Mouse (Mus musculus) MEL (cell line): ENCODE results near the gene Clec12a. TPM values are rescaled to one million over a fixed set of nuclear protein-coding genes. Genes with fewer than 3 reads are reported as not detected.

Experiments used
- DNase-seq: peaks from one replicate; pipeline ENCODE4 v3.0.0; 2011; ENCODE audit warnings: low read depth, low spot score
- H3K27ac ChIP-seq: 2 replicates; pipeline ENCODE4 v1.5.1; 2012; ENCODE audit warnings: low read depth, mild to moderate bottlenecking, control low read depth, low read length, moderate library complexity; ENCODE audit not compliant: control insufficient read depth
- H3K27me3 ChIP-seq, 2 experiments: fragments of 150-350 bp in 1 of 2; sonication (generic) in 1 of 2; 2 replicates each; pipeline ENCODE4 v1.6.1; 2012; ENCODE audit warnings: low read length in 2 of 2, mild to moderate bottlenecking in 2 of 2, improper control_type of control experiment in 1 of 2, moderate library complexity in 1 of 2; ENCODE audit not compliant: insufficient read depth in 2 of 2, control insufficient read depth in 1 of 2
- H3K36me3 ChIP-seq, 2 experiments: 2 replicates each; pipeline ENCODE4 v1.6.1; 2012 to 2014; ENCODE audit warnings: low read length in 2 of 2, improper control_type of control experiment in 1 of 2, inconsistent platforms in 1 of 2, mild to moderate bottlenecking in 1 of 2; ENCODE audit not compliant: insufficient read depth in 2 of 2, control insufficient read depth in 1 of 2
- H3K4me1 ChIP-seq, 2 experiments: fragments of 150-350 bp in 1 of 2; sonication (generic) in 1 of 2; 2 replicates each; pipeline ENCODE4 v1.6.1; 2012; ENCODE audit warnings: low read length in 2 of 2, improper control_type of control experiment in 1 of 2, mild to moderate bottlenecking in 1 of 2; ENCODE audit not compliant: insufficient read depth in 2 of 2, control insufficient read depth in 1 of 2
- H3K4me3 ChIP-seq, 2 experiments: fragments of 150-350 bp in 1 of 2; sonication (generic) in 1 of 2; 2 replicates each; pipeline ENCODE4 v1.5.1; 2012; ENCODE audit warnings: low read depth in 2 of 2, low read length in 2 of 2, mild to moderate bottlenecking in 2 of 2, moderate library complexity in 2 of 2, control low read depth in 1 of 2, improper control_type of control experiment in 1 of 2; ENCODE audit not compliant: control insufficient read depth in 1 of 2, insufficient read depth in 1 of 2
- H3K79me2 ChIP-seq: 2 replicates; pipeline ENCODE4 v1.6.1; 2012; ENCODE audit warnings: mild to moderate bottlenecking, low read length, moderate library complexity; ENCODE audit not compliant: control insufficient read depth, poor library complexity, insufficient read depth
- H3K9ac ChIP-seq: 2 replicates; pipeline ENCODE4 v1.6.1; 2012; ENCODE audit warnings: low read depth, mild to moderate bottlenecking, control low read depth, low read length, moderate library complexity; ENCODE audit not compliant: control insufficient read depth, poor library complexity, severe bottlenecking
- H3K9me3 ChIP-seq: fragments of 150-350 bp; sonication (generic); replicated peaks from 2 replicates; pipeline ENCODE4 v1.6.1; 2012; ENCODE audit warnings: mild to moderate bottlenecking, low read length, improper control_type of control experiment, moderate library complexity; ENCODE audit not compliant: insufficient read depth
- ELF1 ChIP-seq: IDR thresholded peaks from 2 replicates; pipeline ENCODE4 v1.6.1; 2014; ENCODE audit warnings: low read depth, mild to moderate bottlenecking, inconsistent platforms, low read length, improper control_type of control experiment, moderate library complexity
- ETS1 ChIP-seq: IDR thresholded peaks from 2 replicates; pipeline ENCODE4 v1.6.1; 2012; ENCODE audit warnings: low read depth, mild to moderate bottlenecking, inconsistent platforms, low read length, improper control_type of control experiment, moderate library complexity
- GABPA ChIP-seq: IDR thresholded peaks from 2 replicates; pipeline ENCODE4 v1.6.1; 2012; ENCODE audit warnings: low read depth, mild to moderate bottlenecking, inconsistent platforms, low read length, improper control_type of control experiment, moderate library complexity
- GATA1 ChIP-seq: IDR thresholded peaks from 2 replicates; pipeline ENCODE4 v1.6.1; 2011; ENCODE audit warnings: low read depth, low read length, improper control_type of control experiment
- JUND ChIP-seq: IDR thresholded peaks from 2 replicates; pipeline ENCODE4 v1.6.1; 2011; ENCODE audit warnings: low read depth, mild to moderate bottlenecking, improper control_type of control experiment, low read length
- MAX ChIP-seq: IDR thresholded peaks from 2 replicates; pipeline ENCODE4 v1.6.1; 2011; ENCODE audit warnings: low read length, improper control_type of control experiment
- MAZ ChIP-seq: IDR thresholded peaks from 2 replicates; pipeline ENCODE4 v1.6.1; 2012; ENCODE audit warnings: low read depth, mild to moderate bottlenecking, inconsistent platforms, low read length, improper control_type of control experiment
- MEF2A ChIP-seq: IDR thresholded peaks from 2 replicates; pipeline ENCODE4 v1.6.1; 2014; ENCODE audit warnings: low read depth, mild to moderate bottlenecking, inconsistent platforms, low read length, improper control_type of control experiment; ENCODE audit not compliant: poor library complexity, insufficient replicate concordance, severe bottlenecking; ENCODE audit errors: extremely low read depth
- MXI1 ChIP-seq: IDR thresholded peaks from 2 replicates; pipeline ENCODE4 v1.6.1; 2011; ENCODE audit warnings: mild to moderate bottlenecking, low read depth, low read length, improper control_type of control experiment
- POLR2A ChIP-seq, 2 experiments: IDR thresholded peaks; 2 replicates each; pipeline ENCODE4 v1.6.1; 2011 to 2012; ENCODE audit warnings: low read length in 2 of 2, mild to moderate bottlenecking in 2 of 2, control low read depth in 1 of 2, improper control_type of control experiment in 1 of 2, low read depth in 1 of 2, moderate library complexity in 1 of 2; ENCODE audit not compliant: control insufficient read depth in 1 of 2, insufficient read depth in 1 of 2, poor library complexity in 1 of 2
- RCOR1 ChIP-seq: IDR thresholded peaks from 2 replicates; pipeline ENCODE4 v1.6.1; 2012; ENCODE audit warnings: low read depth, mild to moderate bottlenecking, inconsistent platforms, low read length, improper control_type of control experiment
- TAL1 ChIP-seq: IDR thresholded peaks from 2 replicates; pipeline ENCODE4 v1.6.1; 2012; ENCODE audit warnings: mild to moderate bottlenecking, inconsistent platforms, low read length, moderate library complexity, mixed read lengths
- TBP ChIP-seq: IDR thresholded peaks from 2 replicates; pipeline ENCODE4 v1.8.0; 2011; ENCODE audit warnings: low read depth, low read length, improper control_type of control experiment
- UBTF ChIP-seq: IDR thresholded peaks from 2 replicates; pipeline ENCODE4 v1.6.1; 2012; ENCODE audit warnings: low read depth, mild to moderate bottlenecking, inconsistent platforms, low read length, improper control_type of control experiment, moderate library complexity, borderline replicate concordance; ENCODE audit not compliant: insufficient read depth
- USF1 ChIP-seq: IDR thresholded peaks from 2 replicates; pipeline ENCODE4 v1.6.1; 2014; ENCODE audit warnings: low read depth, mild to moderate bottlenecking, inconsistent platforms, low read length, improper control_type of control experiment, moderate library complexity
- USF2 ChIP-seq, 2 experiments: IDR thresholded peaks; 2 replicates each; pipeline ENCODE4 v1.6.1; 2011 to 2012; ENCODE audit warnings: improper control_type of control experiment in 2 of 2, low read length in 2 of 2, borderline replicate concordance in 1 of 2, inconsistent platforms in 1 of 2, low read depth in 1 of 2, mild to moderate bottlenecking in 1 of 2; ENCODE audit not compliant: insufficient read depth in 1 of 2
- ZC3H11A ChIP-seq: IDR thresholded peaks from 2 replicates; pipeline ENCODE4 v1.6.1; 2012; ENCODE audit warnings: low read depth, mild to moderate bottlenecking, inconsistent platforms, low read length, improper control_type of control experiment
- ZKSCAN1 ChIP-seq: IDR thresholded peaks from 2 replicates; pipeline ENCODE4 v1.6.1; 2012; ENCODE audit warnings: low read depth, mild to moderate bottlenecking, inconsistent platforms, low read length, improper control_type of control experiment, moderate library complexity
- ZNF384 ChIP-seq: IDR thresholded peaks from 2 replicates; pipeline ENCODE4 v1.6.1; 2012; ENCODE audit warnings: low read depth, mild to moderate bottlenecking, inconsistent platforms, low read length, improper control_type of control experiment
- polyA plus RNA-seq, 2 experiments: library from polyadenylated mRNA; stranded (reverse) in 1 of 2; unstranded in 1 of 2; fragments of >175 nt in 1 of 2; fragments of >200 nt in 1 of 2; gene quantifications; 2 replicates each; pipeline versions ENCODE4 v1.2.1 to v1.2.4; 2012; ENCODE audit warnings: low replicate concordance in 2 of 2, low read depth in 1 of 2; ENCODE audit not compliant: insufficient read length in 2 of 2, insufficient read depth in 1 of 2, missing spikeins in 1 of 2
- total RNA-seq: library from RNA; depleted of rRNA; stranded (reverse); fragments of 300-350 nt; gene quantifications from 2 replicates; pipeline ENCODE4 v1.2.3, GENCODE M21; 2012

The Clec12a gene
- total and polyA plus RNA-seq, 3 experiments: not detected

DNA sequence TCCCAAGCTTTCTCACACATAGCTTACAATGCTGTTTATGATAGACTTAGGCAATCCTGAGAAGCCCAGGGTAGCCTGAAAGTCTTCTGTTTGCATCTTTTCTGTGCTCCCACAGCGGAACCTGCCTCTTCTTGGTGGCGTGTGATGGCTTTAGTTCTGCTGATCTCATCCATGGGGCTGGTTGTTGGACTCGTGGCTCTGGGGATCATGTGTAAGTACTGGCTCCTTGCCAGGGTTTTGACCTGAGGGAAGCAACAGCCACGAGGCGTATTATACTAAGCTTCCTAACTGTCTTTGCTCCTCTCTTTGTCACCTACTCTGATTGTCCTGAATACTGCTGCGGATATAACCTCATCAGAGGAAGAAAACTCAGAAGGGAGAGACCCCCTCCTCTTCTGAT lies 57.5 kb downstream of the Clec12a start:
- Histone ChIP-seq H3K27ac (no peak overlapping the region), H3K4me3 (no peak overlapping the region), H3K36me3 (no peaks in the 10 kb centered on the region), H3K9ac (no peak overlapping the region), H3K27me3 (peaks cover 0 to 3% of the 10 kb centered on the region in 2 experiments; a peak in 2 of 4 replicates), H3K9me3 (no peaks in the 10 kb centered on the region), H3K79me2 (no peaks in the 10 kb centered on the region), H3K4me1 (no peaks in the 10 kb centered on the region)
- DNase-seq: no peak
- no peak for TF ChIP-seq RCOR1

DNA sequence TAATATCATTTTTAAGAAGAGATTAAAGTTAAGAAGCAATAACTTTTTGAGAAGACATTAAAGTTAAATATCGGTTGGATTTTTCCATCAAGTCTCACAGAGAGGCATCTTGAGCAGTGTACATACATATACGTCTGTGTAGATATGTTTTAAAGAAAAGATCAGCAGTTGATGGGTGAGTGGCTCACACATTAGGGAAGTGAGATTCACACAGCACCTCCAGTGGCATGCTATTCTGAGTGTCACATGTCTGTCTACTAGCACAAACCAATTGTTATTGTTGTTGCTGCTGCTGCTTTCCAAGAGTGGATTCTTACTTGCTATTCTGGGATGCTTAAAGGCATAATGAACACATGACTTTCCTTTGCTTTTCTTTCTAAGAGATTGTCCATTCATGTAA lies 59.9 kb downstream of the Clec12a start:
- Histone ChIP-seq H3K36me3 (peaks cover 0 to 2% of the 10 kb centered on the region in 2 experiments; a peak in 2 of 4 replicates), H3K27ac (no peak overlapping the region), H3K79me2 (no peaks in the 10 kb centered on the region), H3K4me1 (no peaks in the 10 kb centered on the region), H3K4me3 (no peak overlapping the region), H3K9me3 (no peaks in the 10 kb centered on the region), H3K9ac (no peak overlapping the region), H3K27me3 (peaks cover 0 to under 1% of the 10 kb centered on the region in 2 experiments; a peak in 1 of 4 replicates)
- TF ChIP-seq TAL1 (no peak), ZNF384 (no peak), ZC3H11A (no peak), MEF2A (no peak), UBTF (no peak), GABPA (no peak), USF2 (IDR thresholded peaks at IDR 0.05; ENCODE audit: borderline replicate concordance in 1 of 2, insufficient read depth in 1 of 2, low read depth in 1 of 2, low read length in 2 of 2) (no peak), MAX (no peak), GATA1 (no peak), POLR2A (IDR thresholded peaks at IDR 0.05; ENCODE audit: control insufficient read depth in 1 of 2, insufficient read depth in 1 of 2, low read depth in 1 of 2, low read length in 2 of 2, poor library complexity in 1 of 2) (no peak), MAZ (no peak), ZKSCAN1 (no peak), TBP (no peak), ETS1 (no peak), ELF1 (no peak), USF1 (no peak), JUND (no peak), MXI1 (no peak)
- DNase-seq: no peak
